Mouse (Mus musculus) midbrain, embryonic 11.5 days (tissue): ENCODE measurements at regions not wholly inside any gene's neighbourhood (a gene's known extent, or its start where the extent isn't known, plus 50 kb on each side); places are given as distances from the start of the nearest gene placed in this dataset.

Experiments used
- ATAC-seq: fragments of 200-750 bp; cut with Nextera tagmentation; 2 replicates; pipeline ENCODE4 v1.8.0; 2017; ENCODE audit warnings: moderate TSS enrichment, moderate library complexity; ENCODE audit not compliant: low FRiP score
- DNase-seq: peaks from one replicate; pipeline ENCODE4 v3.0.0; 2015; ENCODE audit warnings: low spot score; ENCODE audit errors: missing footprints
- H3K27ac ChIP-seq: fragments of 300-500 bp; sonication (generic); 2 replicates; pipeline ENCODE4 v1.5.1; 2014; ENCODE audit warnings: low read depth, low read length
- H3K27me3 ChIP-seq: fragments of 300-500 bp; sonication (generic); 2 replicates; pipeline ENCODE4 v1.6.1; 2014; ENCODE audit warnings: mild to moderate bottlenecking, low read length, moderate library complexity, mixed read lengths; ENCODE audit not compliant: control insufficient read depth, insufficient read depth
- H3K36me3 ChIP-seq: fragments of 300-500 bp; sonication (generic); 2 replicates; pipeline ENCODE4 v1.6.1; 2014; ENCODE audit warnings: mild to moderate bottlenecking, low read length, moderate library complexity, mixed read lengths; ENCODE audit not compliant: control insufficient read depth, insufficient read depth
- H3K4me1 ChIP-seq: fragments of 300-500 bp; sonication (generic); 2 replicates; pipeline ENCODE4 v1.6.1; 2014; ENCODE audit warnings: low read length; ENCODE audit not compliant: control insufficient read depth, insufficient read depth
- H3K4me2 ChIP-seq: fragments of 300-500 bp; sonication (generic); 2 replicates; pipeline ENCODE4 v1.6.1; 2014; ENCODE audit warnings: mild to moderate bottlenecking, moderate library complexity
- H3K4me3 ChIP-seq: fragments of 300-500 bp; sonication (generic); 2 replicates; pipeline ENCODE4 v1.5.1; 2014; ENCODE audit warnings: low read depth, low read length
- H3K9ac ChIP-seq: fragments of 300-500 bp; sonication (generic); 2 replicates; pipeline ENCODE4 v1.6.1; 2014; ENCODE audit warnings: low read length
- H3K9me3 ChIP-seq: fragments of 300-500 bp; sonication (generic); 2 replicates; pipeline ENCODE4 v1.6.1; 2016; ENCODE audit warnings: low read length; ENCODE audit not compliant: control insufficient read depth
- WGBS: fragments of 180-500 bp; shearing (Covaris S2); extraction: QIAGEN DNeasy Blood & Tissue Kit; methylation state at CpG from one replicate; pipeline ENCODE4 v1.1.7; 2014; 5-methylcytosine and 5-hydroxymethylcytosine counted together

DNA sequence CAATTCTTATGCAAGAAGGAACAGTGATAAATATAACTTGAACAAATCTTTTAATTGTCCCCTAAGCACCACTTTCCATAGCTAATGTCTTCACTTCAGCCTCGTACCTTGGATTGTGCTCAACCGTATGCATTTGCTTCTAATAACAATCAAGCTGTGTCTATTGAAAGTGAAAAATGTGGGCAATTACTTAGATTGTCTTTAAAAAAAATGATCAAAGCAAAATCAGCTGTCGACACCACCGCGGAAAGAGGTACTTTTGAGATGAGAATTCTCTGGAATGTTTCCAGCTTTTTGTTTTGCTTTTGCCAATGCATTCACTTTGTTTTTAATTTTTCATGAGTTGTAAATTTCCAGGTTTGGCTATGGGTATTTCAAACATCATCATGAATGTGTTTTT is 54.1 kb upstream of the Samsn1 start:
- Histone ChIP-seq H3K9me3 (no peaks in the 10 kb centered on the region), H3K27me3 (no peaks in the 10 kb centered on the region), H3K27ac (no peak overlapping the region), H3K36me3 (no peaks in the 10 kb centered on the region), H3K4me1 (no peaks in the 10 kb centered on the region), H3K4me2 (no peak overlapping the region), H3K9ac (no peak overlapping the region), H3K4me3 (no peak overlapping the region)
- ATAC-seq (no peak), DNase-seq (no peak)
- WGBS = 87% methylated on average over 5 of the region's 5 CpGs
